ENCODE assay signal across 37 mouse cellular contexts in the genomic region with DNA sequence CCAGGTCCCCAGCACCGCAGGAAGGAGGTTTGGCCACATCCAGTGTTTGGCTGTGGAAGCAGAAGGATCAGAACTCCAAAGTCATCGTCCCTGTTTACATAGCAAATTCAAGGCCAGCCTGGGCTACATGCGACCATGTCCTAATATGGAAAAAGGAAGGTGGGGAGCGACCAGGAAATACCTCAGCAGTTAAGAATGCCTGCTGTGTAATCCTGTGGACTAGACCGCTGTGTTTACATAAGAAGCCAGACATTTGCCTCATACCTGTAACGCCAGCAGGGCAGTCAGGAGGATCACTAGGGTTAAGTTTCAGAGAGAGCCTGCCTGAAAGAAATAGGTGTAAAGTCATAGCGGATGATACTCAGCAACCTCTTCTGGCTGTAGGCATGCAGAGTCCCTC. TPM values are rescaled to one million over a fixed set of nuclear protein-coding genes. Genes with fewer than 3 reads are reported as not detected.
DNase-seq lines count a peak whose midpoint lies in the region; ATAC-seq lines count a peak whose summit lies in the region.
"Had no signal": no experiment of that assay in that cellular context is flagged by ENCODE, and none has a peak within 500 bp of the region (broad histone marks: within the 10 kb centered on the region; RNA-seq: fewer than 3 reads in every experiment).

No protein-coding gene starts in this region.

- no peak overlapping the region for H3K4me2 ChIP-seq in lung, embryonic 16.5 days (ENCODE audit: low read depth, low read length)
- H3K4me2 ChIP-seq in stomach, embryonic 14.5 days (replicated peaks; ENCODE audit: low read depth, low read length) = no peak overlapping the region
- no peak overlapping the region for H3K4me2 ChIP-seq in forebrain, embryonic 16.5 days (ENCODE audit: low read length)
- no peak overlapping the region for H3K4me2 ChIP-seq in heart, embryonic 11.5 days
- H3K4me2 ChIP-seq: embryonic facial prominence, embryonic 12.5 days; forebrain, embryonic 15.5 days; heart, embryonic 12.5 days; hindbrain, embryonic 15.5 days; limb, embryonic 15.5 days; lung, embryonic 15.5 days; midbrain, embryonic 12.5 days; neural tube, embryonic 13.5 days had no signal

- H3K4me1 ChIP-seq in lung, embryonic 16.5 days (replicated peaks; ENCODE audit: control insufficient read depth, insufficient read depth, low read length) = peaks cover 2% of the 10 kb centered on the region; the same call in 1 of the 2 replicates
- peaks cover 8% of the 10 kb centered on the region; the same call in 1 of the 2 replicates for H3K4me1 ChIP-seq in stomach, embryonic 14.5 days (ENCODE audit: control insufficient read depth, insufficient read depth, low read length)
- H3K4me1 ChIP-seq in forebrain, embryonic 16.5 days (replicated peaks; ENCODE audit: control insufficient read depth, insufficient read depth, low read length) = no peaks in the 10 kb centered on the region
- peaks cover 3% of the 10 kb centered on the region for H3K4me1 ChIP-seq in heart, embryonic 11.5 days (ENCODE audit: control insufficient read depth, insufficient read depth, low read length)
- H3K4me1 ChIP-seq: embryonic facial prominence, embryonic 12.5 days; forebrain, embryonic 10.5 days; forebrain, embryonic 15.5 days; hindbrain, embryonic 15.5 days; midbrain, embryonic 12.5 days had no signal

- 0 out of 2 replicates have a peak, but pooled peaks have one; percentile 18 for ATAC-seq in lung, embryonic 16.5 days (ENCODE audit: low read depth)
- ATAC-seq in stomach, embryonic 14.5 days (ENCODE audit: insufficient number of reproducible peaks, insufficient read depth, low FRiP score, low read depth) = peak; percentile 20; the same call in 1 of the 2 replicates
- ATAC-seq in forebrain, embryonic 16.5 days = no peak
- no peak for ATAC-seq in heart, embryonic 11.5 days (replicated peaks; ENCODE audit: insufficient number of reproducible peaks, low FRiP score, low TSS enrichment)
- ATAC-seq: forebrain, embryonic 15.5 days; inflammation-experienced regulatory T-cells, adult 6 months had no signal

- 38% methylated on average over 7 of the region's 7 CpGs for WGBS in lung, embryonic 16.5 days
- 47% methylated on average over 7 of the region's 7 CpGs for WGBS in stomach, embryonic 14.5 days
- 72% methylated on average over 7 of the region's 7 CpGs for WGBS in forebrain, embryonic 16.5 days
- WGBS in heart, embryonic 11.5 days (ENCODE audit: insufficient replicate concordance) = 53% methylated on average over 7 of the region's 7 CpGs

- H3K27ac ChIP-seq in lung, embryonic 16.5 days (ENCODE audit: low read length) = no peak overlapping the region
- no peak overlapping the region for H3K27ac ChIP-seq in stomach, embryonic 14.5 days (ENCODE audit: low read length)
- no peak overlapping the region for H3K27ac ChIP-seq in forebrain, embryonic 16.5 days (ENCODE audit: low read length)
- no peak overlapping the region for H3K27ac ChIP-seq in heart, embryonic 11.5 days (ENCODE audit: low read depth, low read length)
- H3K27ac ChIP-seq: embryonic facial prominence, embryonic 12.5 days; forebrain, embryonic 10.5 days; forebrain, embryonic 15.5 days; gastrocnemius, adult 2 months; hindbrain, embryonic 15.5 days; limb, embryonic 10.5 days; limb, embryonic 15.5 days; lung, embryonic 15.5 days; midbrain, embryonic 12.5 days; neural tube, embryonic 13.5 days had no signal

- no peaks in the 10 kb centered on the region for H3K36me3 ChIP-seq in lung, embryonic 16.5 days (ENCODE audit: control insufficient read depth, insufficient read depth, low read length)
- no peaks in the 10 kb centered on the region for H3K36me3 ChIP-seq in stomach, embryonic 14.5 days (ENCODE audit: control insufficient read depth, insufficient read depth, low read length)
- H3K36me3 ChIP-seq in forebrain, embryonic 16.5 days (ENCODE audit: control insufficient read depth, insufficient read depth) = no peaks in the 10 kb centered on the region
- no peaks in the 10 kb centered on the region for H3K36me3 ChIP-seq in heart, embryonic 11.5 days (ENCODE audit: control insufficient read depth, insufficient read depth, low read length)
- H3K36me3 ChIP-seq: embryonic facial prominence, embryonic 12.5 days; forebrain, embryonic 10.5 days; forebrain, embryonic 15.5 days; heart, embryonic 12.5 days; hindbrain, embryonic 15.5 days; limb, embryonic 10.5 days; limb, embryonic 15.5 days; lung, embryonic 15.5 days; midbrain, embryonic 12.5 days; neural tube, embryonic 13.5 days had no signal

- no peaks in the 10 kb centered on the region for H3K9me3 ChIP-seq in lung, embryonic 16.5 days (ENCODE audit: control insufficient read depth, low read length)
- no peaks in the 10 kb centered on the region for H3K9me3 ChIP-seq in stomach, embryonic 14.5 days (ENCODE audit: control insufficient read depth, low read depth, low read length)
- no peaks in the 10 kb centered on the region for H3K9me3 ChIP-seq in forebrain, embryonic 16.5 days (ENCODE audit: control insufficient read depth, low read length)
- H3K9me3 ChIP-seq in heart, embryonic 11.5 days (replicated peaks; ENCODE audit: control insufficient read depth, low read length) = no peaks in the 10 kb centered on the region
- H3K9me3 ChIP-seq: embryonic facial prominence, embryonic 12.5 days; forebrain, embryonic 10.5 days; forebrain, embryonic 15.5 days; heart, embryonic 12.5 days; hindbrain, embryonic 15.5 days; limb, embryonic 10.5 days; limb, embryonic 15.5 days; lung, embryonic 15.5 days; megakaryocyte, embryonic 14.5 days; midbrain, embryonic 12.5 days; neural tube, embryonic 13.5 days had no signal

- H3K4me3 ChIP-seq in lung, embryonic 16.5 days (ENCODE audit: low read length) = no peak overlapping the region
- H3K4me3 ChIP-seq in stomach, embryonic 14.5 days (ENCODE audit: low read depth, low read length) = no peak overlapping the region
- no peak overlapping the region for H3K4me3 ChIP-seq in forebrain, embryonic 16.5 days (replicated peaks; ENCODE audit: low read length)
- no peak overlapping the region for H3K4me3 ChIP-seq in heart, embryonic 11.5 days (ENCODE audit: low read depth, low read length)
- H3K4me3 ChIP-seq: embryonic facial prominence, embryonic 12.5 days; forebrain, embryonic 10.5 days; forebrain, embryonic 15.5 days; gastrocnemius, adult 2 months; heart, embryonic 12.5 days; hindbrain, embryonic 15.5 days; limb, embryonic 10.5 days; limb, embryonic 15.5 days; lung, embryonic 15.5 days; megakaryocyte, embryonic 14.5 days; midbrain, embryonic 12.5 days; neural tube, embryonic 13.5 days had no signal

- DNase-seq in adrenal gland, postnatal 14 days = peak; percentile 1
- no peak for DNase-seq in adrenal gland, postnatal 25 days
- DNase-seq in lung, postnatal 4 days = no peak
- DNase-seq in right cerebral cortex, adult 18-20 months = no peak
- DNase-seq: cerebellum, adult 2 months; cerebellum, postnatal 25 days; gastrocnemius, adult 2 months; gastrocnemius, postnatal 36 days; heart, adult 18-20 months; kidney, adult 9 months; kidney, postnatal 10 days; lung, postnatal 36 days; thymus, postnatal 4 days had no signal

- H3K27me3 ChIP-seq in lung, embryonic 16.5 days (ENCODE audit: control insufficient read depth, insufficient read depth, low read depth, low read length) = no peaks in the 10 kb centered on the region
- H3K27me3 ChIP-seq in stomach, embryonic 14.5 days (ENCODE audit: control insufficient read depth, insufficient read depth, low read length) = no peaks in the 10 kb centered on the region
- no peaks in the 10 kb centered on the region for H3K27me3 ChIP-seq in forebrain, embryonic 16.5 days (replicated peaks; ENCODE audit: control insufficient read depth, insufficient read depth, low read length)
- no peaks in the 10 kb centered on the region for H3K27me3 ChIP-seq in heart, embryonic 11.5 days (ENCODE audit: control insufficient read depth, insufficient read depth, low read length)
- H3K27me3 ChIP-seq: embryonic facial prominence, embryonic 12.5 days; forebrain, embryonic 15.5 days; heart, embryonic 12.5 days; hindbrain, embryonic 15.5 days; limb, embryonic 15.5 days; lung, embryonic 15.5 days; midbrain, embryonic 12.5 days; neural tube, embryonic 13.5 days had no signal

- H3K9ac ChIP-seq in lung, embryonic 16.5 days (ENCODE audit: low read length) = no peak overlapping the region
- no peak overlapping the region for H3K9ac ChIP-seq in stomach, embryonic 14.5 days (replicated peaks; ENCODE audit: low read depth, low read length)
- H3K9ac ChIP-seq in forebrain, embryonic 16.5 days (replicated peaks; ENCODE audit: low read depth, low read length) = no peak overlapping the region
- H3K9ac ChIP-seq in heart, embryonic 11.5 days (ENCODE audit: low read depth, low read length) = no peak overlapping the region
- H3K9ac ChIP-seq: embryonic facial prominence, embryonic 12.5 days; forebrain, embryonic 15.5 days; heart, embryonic 12.5 days; hindbrain, embryonic 15.5 days; limb, embryonic 15.5 days; lung, embryonic 15.5 days; midbrain, embryonic 12.5 days; neural tube, embryonic 13.5 days had no signal

RNA-seq across cellular contexts. Expression of a gene that starts 6.1 kb away (rescaled TPM):
- not detected in 2 replicates for total RNA-seq in adrenal gland, postnatal 14 days (2021)
- total RNA-seq in adrenal gland, postnatal 25 days (2021) = not detected in 2 replicates
- not detected in 2 replicates for polyA plus RNA-seq in lung, embryonic 16.5 days (2015; fragmentation: Nextera tagmentation; extraction: Ambion mirVana)
- polyA plus RNA-seq in stomach, embryonic 14.5 days (2014; fragmentation: Nextera tagmentation; extraction: Ambion mirVana) = not detected in 2 replicates
- 0.44 TPM in 1 of 2 replicates, not detected in the other for polyA plus RNA-seq in forebrain, embryonic 16.5 days (2015; fragmentation: Nextera tagmentation; extraction: Ambion mirVana)
- polyA plus RNA-seq in heart, embryonic 11.5 days (2014; fragmentation: Nextera tagmentation; extraction: Ambion mirVana) = 0.33 TPM in 1 of 2 replicates, not detected in the other
- total RNA-seq: adrenal gland, adult 18-20 months; adrenal gland, postnatal 4 days; gastrocnemius, adult 2 months; gastrocnemius, postnatal 36 days; heart, adult 18-20 months; hematopoietic stem cell, adult 5-6 weeks; midbrain, postnatal 0 days had no signal
- polyA plus RNA-seq: cerebellum, adult 2 months; embryonic facial prominence, embryonic 12.5 days; forebrain, embryonic 15.5 days; heart, embryonic 12.5 days; heart, postnatal 0 days; hindbrain, embryonic 15.5 days; inflammation-experienced regulatory T-cells, adult 6 months; large intestine, adult 2 months; limb, embryonic 10.5 days; limb, embryonic 15.5 days; lung, embryonic 15.5 days; midbrain, embryonic 12.5 days; thymus, postnatal 0 days had no signal

RNA-seq across cellular contexts. Expression of a gene that starts 31.2 kb away (rescaled TPM):
- total RNA-seq in adrenal gland, postnatal 14 days (2021) = 2.6 and 3.9 TPM in 2 replicates
- 0.33 and 0.39 TPM in 2 replicates for total RNA-seq in adrenal gland, postnatal 25 days (2021)
- 0.18 and 0.28 TPM in 2 replicates for polyA plus RNA-seq in lung, embryonic 16.5 days (2015; fragmentation: Nextera tagmentation; extraction: Ambion mirVana)
- polyA plus RNA-seq in stomach, embryonic 14.5 days (2014; fragmentation: Nextera tagmentation; extraction: Ambion mirVana) = 0.28 and 0.38 TPM in 2 replicates
- polyA plus RNA-seq in forebrain, embryonic 16.5 days (2015; fragmentation: Nextera tagmentation; extraction: Ambion mirVana) = 0.06 and 0.10 TPM in 2 replicates
- 0.06 TPM in 1 of 2 replicates, not detected in the other for polyA plus RNA-seq in heart, embryonic 11.5 days (2014; fragmentation: Nextera tagmentation; extraction: Ambion mirVana)
- total RNA-seq: gastrocnemius, adult 2 months; gastrocnemius, postnatal 36 days; hematopoietic stem cell, adult 5-6 weeks; left cerebral cortex, postnatal 10 days; midbrain, postnatal 0 days had no signal
- polyA plus RNA-seq: forebrain, embryonic 10.5 days; limb, embryonic 10.5 days had no signal

RNA-seq across cellular contexts. Expression of a gene that starts 39.5 kb away (rescaled TPM):
- 41.8 and 45.9 TPM in 2 replicates for total RNA-seq in adrenal gland, postnatal 14 days (2021)
- total RNA-seq in adrenal gland, postnatal 25 days (2021) = 90.3 and 96.4 TPM in 2 replicates
- 12.5 and 14.5 TPM in 2 replicates for polyA plus RNA-seq in lung, embryonic 16.5 days (2015; fragmentation: Nextera tagmentation; extraction: Ambion mirVana)
- polyA plus RNA-seq in stomach, embryonic 14.5 days (2014; fragmentation: Nextera tagmentation; extraction: Ambion mirVana) = 20.3 and 25.6 TPM in 2 replicates
- 35.9 and 36.7 TPM in 2 replicates for polyA plus RNA-seq in forebrain, embryonic 16.5 days (2015; fragmentation: Nextera tagmentation; extraction: Ambion mirVana)
- 9.4 and 10.2 TPM in 2 replicates for polyA plus RNA-seq in heart, embryonic 11.5 days (2014; fragmentation: Nextera tagmentation; extraction: Ambion mirVana)

Comparison
In these comparisons a context has a peak if more than half of its experiments do, and no peak if none do; other contexts are left out.
1. ATAC-seq: peak in lung, embryonic 16.5 days (single experiment) and stomach, embryonic 14.5 days (single experiment); none in forebrain, embryonic 16.5 days (single experiment) and heart, embryonic 11.5 days (single experiment).